Mouse (Mus musculus) liver, embryonic 15.5 days (tissue): ENCODE data around the gene Tmcc3. TPM values are rescaled to one million over a fixed set of nuclear protein-coding genes. Genes with fewer than 3 reads are reported as not detected.

ENCODE experiments used
- ATAC-seq: fragments of 200-750 bp; cut with Nextera tagmentation; 2 replicates; pipeline ENCODE4 v1.8.0; 2017; ENCODE audit warnings: moderate number of reproducible peaks, mild to moderate bottlenecking, moderate library complexity; ENCODE audit not compliant: insufficient read depth
- H3K27ac ChIP-seq: fragments of 300-500 bp; sonication (generic); replicated peaks from 2 replicates; pipeline ENCODE4 v1.5.1; 2015; ENCODE audit warnings: mild to moderate bottlenecking, inconsistent platforms
- H3K27me3 ChIP-seq: fragments of 300-500 bp; sonication (generic); 2 replicates; pipeline ENCODE4 v1.6.1; 2015; ENCODE audit warnings: mild to moderate bottlenecking, inconsistent platforms
- H3K36me3 ChIP-seq: fragments of 300-500 bp; sonication (generic); replicated peaks from 2 replicates; pipeline ENCODE4 v1.6.1; 2015; ENCODE audit warnings: moderate library complexity, mild to moderate bottlenecking, inconsistent platforms
- H3K4me1 ChIP-seq: fragments of 300-500 bp; sonication (generic); replicated peaks from 2 replicates; pipeline ENCODE4 v1.6.1; 2015; ENCODE audit warnings: inconsistent platforms
- H3K4me2 ChIP-seq: fragments of 300-500 bp; sonication (generic); 2 replicates; pipeline ENCODE4 v1.6.1; 2015; ENCODE audit warnings: moderate library complexity, mild to moderate bottlenecking, inconsistent platforms
- H3K4me3 ChIP-seq: fragments of 300-500 bp; sonication (generic); replicated peaks from 2 replicates; pipeline ENCODE4 v1.5.1; 2015; ENCODE audit warnings: mild to moderate bottlenecking, inconsistent platforms
- H3K9ac ChIP-seq: fragments of 300-500 bp; sonication (generic); 2 replicates; pipeline ENCODE4 v1.6.1; 2015; ENCODE audit warnings: moderate library complexity, mild to moderate bottlenecking, inconsistent platforms
- H3K9me3 ChIP-seq: fragments of 300-500 bp; sonication (generic); replicated peaks from 2 replicates; pipeline ENCODE4 v1.6.1; 2016; ENCODE audit warnings: inconsistent platforms
- WGBS: fragments of 180-500 bp; shearing (Covaris S2); methylation state at CpG from one replicate; pipeline ENCODE4 v1.1.7; 2015; ENCODE audit warnings: mixed read lengths; ENCODE audit not compliant: insufficient replicate concordance; 5-methylcytosine and 5-hydroxymethylcytosine counted together
- polyA plus RNA-seq: library from polyadenylated mRNA; unstranded; fragments of >200 nt; fragmentation: Nextera tagmentation; extraction: Ambion mirVana; gene quantifications from 2 replicates; pipeline ENCODE4 v1.2.1, GENCODE M21; 2015

The Tmcc3 gene
- polyA plus RNA-seq, 1 experiment from 2014 or later: 3.4 TPM

GRCm38 (mm10) chr10:94378383-94378782 lies 66.6 kb downstream of the Tmcc3 start:
- Histone ChIP-seq H3K36me3 (no peaks in the 10 kb centered on the region), H3K27me3 (no peaks in the 10 kb centered on the region), H3K27ac (no peak overlapping the region), H3K4me1 (peaks cover 3% of the 10 kb centered on the region; the same call in 1 of the 2 replicates), H3K4me2 (peak overlapping the region; percentile 48), H3K4me3 (peak overlapping the region; percentile 22; the same call in 1 of the 2 replicates), H3K9ac (no peak overlapping the region), H3K9me3 (no peaks in the 10 kb centered on the region)
- ATAC-seq: peak; percentile 37; the same call in 1 of the 2 replicates
- 14% methylated on average over 13 of the region's 13 CpGs for WGBS

DNA sequence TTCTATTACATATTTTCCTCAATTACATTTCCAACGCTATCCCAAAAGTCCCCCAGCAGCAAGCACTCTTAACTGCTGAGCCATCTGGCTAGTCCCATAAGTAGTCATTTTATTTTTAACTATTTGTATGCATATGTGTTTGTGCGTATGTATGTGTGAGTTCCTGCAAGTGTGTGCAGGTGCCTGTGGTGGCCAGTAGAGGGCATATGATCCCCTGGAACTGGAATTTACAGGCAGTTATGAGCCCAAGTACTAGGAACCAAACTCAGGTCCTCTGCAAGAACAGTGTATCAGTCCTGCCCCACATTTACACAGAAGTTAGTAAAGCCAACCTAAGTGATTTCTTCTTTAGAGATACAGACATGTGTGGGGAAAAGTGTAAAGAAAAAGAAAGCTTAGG lies 68.3 kb downstream of the Tmcc3 start:
- H3K36me3 ChIP-seq: no peaks in the 10 kb centered on the region
- H3K27me3 ChIP-seq: no peaks in the 10 kb centered on the region
- no peak overlapping the region for H3K4me3 ChIP-seq
- no peak overlapping the region for H3K27ac ChIP-seq
- no peaks in the 10 kb centered on the region for H3K9me3 ChIP-seq
- H3K4me2 ChIP-seq: no peak overlapping the region
- peaks cover 3% of the 10 kb centered on the region; the same call in 1 of the 2 replicates for H3K4me1 ChIP-seq
- WGBS: 76% methylated on average over 2 of the region's 2 CpGs
- ATAC-seq: no peak
- H3K9ac ChIP-seq: no peak overlapping the region

DNA sequence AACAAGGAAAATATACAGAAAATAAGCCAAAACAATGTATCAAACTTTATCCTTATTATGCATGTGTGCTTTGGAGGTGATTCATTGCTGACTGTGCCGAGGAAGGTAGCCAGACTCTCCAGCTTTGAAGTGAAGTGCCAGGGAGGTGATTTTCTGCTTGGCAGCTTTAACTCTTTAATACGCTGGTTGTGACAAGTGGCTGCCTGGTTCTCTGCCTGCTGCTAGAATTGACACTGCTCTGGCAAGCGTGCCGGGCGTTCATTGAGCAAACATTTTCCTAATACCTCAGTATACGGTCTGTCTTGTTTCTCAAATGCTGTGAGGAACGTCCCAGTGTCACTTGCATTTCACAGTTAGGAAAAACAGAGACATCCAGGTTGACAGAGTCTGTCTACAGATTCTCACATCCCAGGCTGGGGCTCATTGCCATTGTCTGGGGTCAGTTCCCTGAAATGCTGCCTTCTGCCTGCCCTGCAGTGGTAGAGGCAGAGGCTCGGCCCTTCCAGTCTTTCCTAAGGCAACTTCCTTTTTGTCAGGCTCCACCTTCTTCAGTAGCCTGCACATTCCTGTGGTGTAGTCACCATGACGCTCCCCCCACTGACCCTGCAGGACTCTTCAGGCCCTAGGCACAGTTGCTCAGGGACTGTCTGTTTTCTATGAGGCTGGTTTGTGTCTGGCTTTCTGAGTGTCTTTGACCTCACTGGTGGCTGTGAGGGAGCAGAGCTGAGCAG lies 69.1 kb downstream of the Tmcc3 start:
- WGBS: 56% methylated on average over 9 of the region's 9 CpGs
- no peak for ATAC-seq
- Histone ChIP-seq H3K9ac (no peak overlapping the region), H3K9me3 (no peaks in the 10 kb centered on the region), H3K4me1 (peaks cover 3% of the 10 kb centered on the region; the same call in 1 of the 2 replicates), H3K4me3 (no peak overlapping the region), H3K36me3 (no peaks in the 10 kb centered on the region), H3K27me3 (no peaks in the 10 kb centered on the region), H3K27ac (no peak overlapping the region), H3K4me2 (no peak overlapping the region)

GRCm38 (mm10) chr10:94381393-94381740 lies 69.6 kb downstream of the Tmcc3 start:
- Histone ChIP-seq H3K36me3 (no peaks in the 10 kb centered on the region), H3K27me3 (no peaks in the 10 kb centered on the region), H3K4me2 (no peak overlapping the region), H3K27ac (no peak overlapping the region), H3K4me1 (peaks cover 3% of the 10 kb centered on the region; the same call in 1 of the 2 replicates), H3K4me3 (no peak overlapping the region), H3K9me3 (no peaks in the 10 kb centered on the region), H3K9ac (no peak overlapping the region)
- WGBS: 49% methylated on average over 4 of the region's 4 CpGs
- no peak for ATAC-seq

GRCm38 (mm10) chr10:94382618-94383017 lies 70.9 kb downstream of the Tmcc3 start:
- no peak overlapping the region for H3K4me3 ChIP-seq
- H3K4me1 ChIP-seq: peaks cover 3% of the 10 kb centered on the region; the same call in 1 of the 2 replicates
- H3K4me2 ChIP-seq: no peak overlapping the region
- no peak for ATAC-seq
- H3K9ac ChIP-seq: no peak overlapping the region
- no peak overlapping the region for H3K27ac ChIP-seq
- no peaks in the 10 kb centered on the region for H3K9me3 ChIP-seq
- no peaks in the 10 kb centered on the region for H3K36me3 ChIP-seq
- 73% methylated on average over 14 of the region's 14 CpGs for WGBS
- no peaks in the 10 kb centered on the region for H3K27me3 ChIP-seq

GRCm38 (mm10) chr10:94383565-94383964 lies 71.8 kb downstream of the Tmcc3 start:
- ATAC-seq: no peak
- no peaks in the 10 kb centered on the region for H3K9me3 ChIP-seq
- H3K27me3 ChIP-seq: no peaks in the 10 kb centered on the region
- no peak overlapping the region for H3K4me3 ChIP-seq
- H3K4me2 ChIP-seq: no peak overlapping the region
- 59% methylated on average over 6 of the region's 6 CpGs for WGBS
- no peak overlapping the region for H3K9ac ChIP-seq
- peaks cover 1% of the 10 kb centered on the region; the same call in 1 of the 2 replicates for H3K4me1 ChIP-seq
- H3K27ac ChIP-seq: no peak overlapping the region
- no peaks in the 10 kb centered on the region for H3K36me3 ChIP-seq

GRCm38 (mm10) chr10:94389219-94389618 lies 77.5 kb downstream of the Tmcc3 start:
- no peak overlapping the region for H3K4me3 ChIP-seq
- no peak overlapping the region for H3K9ac ChIP-seq
- no peak overlapping the region for H3K4me2 ChIP-seq
- H3K9me3 ChIP-seq: no peaks in the 10 kb centered on the region
- no peaks in the 10 kb centered on the region for H3K27me3 ChIP-seq
- ATAC-seq: no peak
- H3K4me1 ChIP-seq: no peaks in the 10 kb centered on the region
- H3K27ac ChIP-seq: no peak overlapping the region
- no peaks in the 10 kb centered on the region for H3K36me3 ChIP-seq
- 31% methylated on average over 6 of the region's 6 CpGs for WGBS

DNA sequence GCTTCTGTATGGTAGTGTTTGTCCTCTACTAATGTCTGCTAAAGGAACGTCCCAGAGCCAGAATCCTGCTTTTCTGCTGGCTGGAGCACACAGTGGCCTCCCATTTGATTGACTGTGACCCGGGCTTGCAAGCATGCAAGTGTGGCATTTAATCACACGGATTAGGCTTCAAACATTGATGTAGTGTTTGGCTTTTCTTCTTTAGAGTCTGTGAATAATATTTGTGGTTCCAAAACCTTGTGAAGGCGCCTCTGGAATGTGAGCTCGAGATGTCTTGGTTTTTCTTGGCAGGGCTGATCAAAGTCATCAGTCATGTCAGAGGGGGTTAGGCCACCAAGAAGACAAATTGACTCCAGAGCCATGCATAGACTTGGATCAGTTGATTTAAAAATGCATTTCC lies 79.3 kb downstream of the Tmcc3 start:
- Histone ChIP-seq H3K27me3 (no peaks in the 10 kb centered on the region), H3K4me3 (no peak overlapping the region), H3K4me1 (no peaks in the 10 kb centered on the region), H3K4me2 (no peak overlapping the region), H3K36me3 (no peaks in the 10 kb centered on the region), H3K27ac (no peak overlapping the region), H3K9me3 (no peaks in the 10 kb centered on the region), H3K9ac (no peak overlapping the region)
- no peak for ATAC-seq
- WGBS: 63% methylated on average over 5 of the region's 5 CpGs

- no peaks in the 10 kb centered on the region for H3K9me3 ChIP-seq
- H3K4me1 ChIP-seq: no peaks in the 10 kb centered on the region
- H3K36me3 ChIP-seq: no peaks in the 10 kb centered on the region
- no peak overlapping the region for H3K27ac ChIP-seq
- ATAC-seq: no peak
- H3K4me2 ChIP-seq: no peak overlapping the region
- no peak overlapping the region for H3K4me3 ChIP-seq
- no peak overlapping the region for H3K9ac ChIP-seq
- H3K27me3 ChIP-seq: no peaks in the 10 kb centered on the region
Measured at GRCm38 (mm10) chr10:94394286-94394685, 82.5 kb downstream of the Tmcc3 start.

- H3K9me3 ChIP-seq: no peaks in the 10 kb centered on the region
- H3K4me3 ChIP-seq: no peak overlapping the region
- no peaks in the 10 kb centered on the region for H3K4me1 ChIP-seq
- WGBS: 55% methylated on average over 11 of the region's 11 CpGs
- no peak for ATAC-seq
- no peak overlapping the region for H3K4me2 ChIP-seq
- no peak overlapping the region for H3K27ac ChIP-seq
- H3K27me3 ChIP-seq: no peaks in the 10 kb centered on the region
- no peaks in the 10 kb centered on the region for H3K36me3 ChIP-seq
- no peak overlapping the region for H3K9ac ChIP-seq
Measured at GRCm38 (mm10) chr10:94397833-94398596, 86.3 kb downstream of the Tmcc3 start.

GRCm38 (mm10) chr10:94400895-94401294 lies 89.1 kb downstream of the Tmcc3 start:
- no peaks in the 10 kb centered on the region for H3K27me3 ChIP-seq
- H3K4me2 ChIP-seq: no peak overlapping the region
- no peak overlapping the region for H3K27ac ChIP-seq
- 66% methylated on average over 8 of the region's 8 CpGs for WGBS
- H3K36me3 ChIP-seq: no peaks in the 10 kb centered on the region
- no peaks in the 10 kb centered on the region for H3K4me1 ChIP-seq
- H3K4me3 ChIP-seq: no peak overlapping the region
- H3K9me3 ChIP-seq: no peaks in the 10 kb centered on the region
- no peak overlapping the region for H3K9ac ChIP-seq
- no peak for ATAC-seq
